Mouse (Mus musculus): ENCODE data around the gene Olfr569. TPM values are rescaled to one million over a fixed set of nuclear protein-coding genes. Genes with fewer than 3 reads are reported as not detected.

Gene Olfr569
- total RNA-seq (2021): not detected in 2 replicates
- long read RNA-seq: 0 reads

DNA sequence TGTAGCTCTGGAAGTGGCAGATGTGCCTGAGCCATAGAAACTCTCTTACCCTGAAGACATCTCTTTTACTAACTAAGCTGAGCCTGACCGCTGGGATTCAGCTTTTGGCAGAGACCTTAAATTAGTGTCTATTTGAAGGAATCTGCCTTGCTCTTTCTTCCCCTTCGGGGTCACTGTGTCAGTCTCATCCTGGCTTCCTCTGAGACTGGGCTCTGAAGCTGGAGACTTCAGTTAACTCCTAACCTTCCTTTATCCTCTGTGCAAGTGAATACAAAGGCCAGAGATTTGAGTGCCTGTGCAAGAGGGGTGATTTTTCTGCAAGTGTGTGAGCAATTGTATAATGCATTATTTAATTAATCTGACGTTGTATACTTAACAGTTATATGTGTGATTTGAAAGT lies at the start of gene Olfr569:
Gene Olfr569 (minus strand): TSS at position 101 of the 400 bp plus-strand sequence.
- no peak for DNase-seq

GRCm38 (mm10) chr7:102927105-102927504 lies 36.4 kb upstream of the Olfr569 start:
- DNase-seq: no peak

DNA sequence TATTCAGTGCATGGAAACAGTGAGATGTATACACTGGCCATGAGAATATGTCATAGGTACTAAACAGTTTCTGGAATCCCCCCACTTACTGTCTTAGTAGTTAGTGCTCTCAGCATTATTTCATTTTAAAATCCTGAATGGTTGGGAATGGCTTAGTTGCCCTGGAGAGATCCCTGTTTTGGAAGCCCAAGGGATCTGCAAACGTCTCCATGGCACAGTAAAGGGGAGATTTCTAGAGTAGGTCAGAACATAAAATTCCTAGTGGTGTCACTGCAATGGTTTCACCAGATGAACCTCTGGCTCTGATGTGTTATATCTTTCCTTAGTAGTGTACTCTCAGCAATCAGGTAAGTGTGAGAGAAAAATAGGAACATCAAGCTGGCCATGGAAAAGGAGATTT lies 33.4 kb upstream of the Olfr569 start, which contains the start of gene Olfr572:
Gene Olfr572 (plus strand): TSS at position 301 of the 400 bp plus-strand sequence.
- DNase-seq: no peak

- no peak for DNase-seq
Measured at GRCm38 (mm10) chr7:102919632-102920031, 28.9 kb upstream of the Olfr569 start.

DNA sequence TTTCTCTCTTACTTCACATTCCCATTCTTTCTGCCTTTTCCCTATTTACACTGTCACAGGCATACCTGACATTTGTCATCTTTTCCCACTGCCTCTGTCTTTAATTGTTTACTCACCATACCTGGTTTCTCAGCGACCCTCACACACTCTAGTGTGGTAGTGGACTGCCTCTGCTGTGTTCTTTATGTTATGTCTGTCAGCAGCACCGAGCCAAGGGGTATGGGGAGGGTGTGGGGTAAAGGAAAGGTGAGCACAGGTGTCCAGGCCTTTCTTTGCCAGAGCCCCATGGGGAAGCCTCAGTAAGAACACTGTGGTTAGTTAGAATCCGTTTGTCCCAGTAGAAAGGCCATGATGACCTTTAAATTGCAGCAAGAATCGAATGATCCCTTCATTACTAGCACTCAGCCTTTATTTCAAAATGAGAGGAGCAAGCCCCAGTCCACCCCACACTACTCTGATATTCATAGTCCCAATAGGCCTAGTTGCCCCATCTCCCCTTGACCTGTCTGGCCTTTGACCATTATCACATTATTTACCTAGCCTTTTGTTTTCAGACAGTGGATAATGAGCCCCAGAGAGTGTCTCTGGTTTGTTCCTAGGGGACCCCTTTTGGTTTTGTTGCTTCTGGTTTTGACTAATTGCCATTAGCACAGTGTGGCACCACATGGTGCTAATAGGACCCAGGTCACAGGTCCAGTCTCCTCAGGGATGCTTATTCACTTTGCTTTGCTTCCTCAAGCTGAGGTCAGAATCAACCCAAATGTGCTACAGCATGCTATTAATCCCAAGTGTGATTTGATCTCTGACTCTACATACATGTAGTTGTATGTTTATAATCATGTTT lies 26.6 kb upstream of the Olfr569 start, which contains the start of gene Olfr571:
Gene Olfr571 (minus strand): TSS at position 505 of the 844 bp plus-strand sequence.
- no peak for DNase-seq

- no peak for DNase-seq
Measured at GRCm38 (mm10) chr7:102916405-102916804, 25.7 kb upstream of the Olfr569 start.

- no peak for DNase-seq
Measured at GRCm38 (mm10) chr7:102915261-102915660, 24.6 kb upstream of the Olfr569 start.

GRCm38 (mm10) chr7:102876822-102877221 lies 13.9 kb downstream of the Olfr569 start, which contains the start of gene Olfr568:
Gene Olfr568 (plus strand): TSS chr7:102877122.
- DNase-seq: no peak

- DNase-seq: no peak
Measured at GRCm38 (mm10) chr7:102858665-102859064, 32.0 kb downstream of the Olfr569 start, which contains the start of gene Olfr566. Gene Olfr566 (minus strand): TSS chr7:102858765.

DNA sequence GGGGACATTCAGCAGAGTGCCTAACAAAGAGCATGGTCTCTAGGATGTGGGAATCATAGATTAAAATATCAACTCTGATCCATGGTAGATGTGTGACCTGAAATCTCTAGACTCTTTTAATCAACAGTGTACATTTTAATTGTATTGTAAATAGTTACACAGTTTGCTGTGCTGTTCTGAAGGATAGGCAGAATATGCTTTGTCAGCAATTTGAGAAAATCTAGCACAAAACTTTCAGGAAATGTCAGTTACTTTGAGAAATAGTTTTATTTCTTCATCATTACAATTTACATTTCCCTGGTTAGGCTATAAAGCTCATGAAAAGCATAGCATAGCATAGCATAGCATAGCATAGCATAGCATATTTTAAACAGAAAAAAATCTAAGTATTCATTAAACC lies 34.9 kb downstream of the Olfr569 start:
- DNase-seq: no peak

Other genes with a start within 250 kb of the Olfr569 start
- gene Olfr555, start 232.1 kb downstream of the Olfr569 start, total RNA-seq (2021): not detected in 2 replicates
- not detected in 2 replicates for gene Olfr556, start 226.0 kb downstream of the Olfr569 start, total RNA-seq (2021)
- 13.9 and 17.4 TPM in 2 replicates for gene Trim68, start 203.6 kb downstream of the Olfr569 start, total RNA-seq (2021)
- not detected in 2 replicates for gene Olfr557, start 195.0 kb downstream of the Olfr569 start, total RNA-seq (2021)
- 0.36 and 0.38 TPM in 2 replicates for gene Olfr558, start 188.7 kb downstream of the Olfr569 start, total RNA-seq (2021)
- not detected in 2 replicates for gene Olfr33, start 171.8 kb downstream of the Olfr569 start, total RNA-seq (2021)
- gene Olfr559, start 163.4 kb downstream of the Olfr569 start, total RNA-seq (2021): not detected in 2 replicates
- not detected in 2 replicates for gene Olfr560, start 131.5 kb downstream of the Olfr569 start, total RNA-seq (2021)
- gene Olfr78, start 131.4 kb downstream of the Olfr569 start, total RNA-seq (2021): 0.24 and 0.43 TPM in 2 replicates
- not detected in 2 replicates for gene Olfr561, start 119.7 kb downstream of the Olfr569 start, total RNA-seq (2021)
- gene Olfr564, start 87.4 kb downstream of the Olfr569 start, total RNA-seq (2021): not detected in 2 replicates
- not detected in 2 replicates for gene Olfr566, start 32.1 kb downstream of the Olfr569 start, total RNA-seq (2021)
- not detected in 2 replicates for gene Olfr568, start 13.8 kb downstream of the Olfr569 start, total RNA-seq (2021)
- not detected in 2 replicates for gene Olfr570, start 3.7 kb upstream of the Olfr569 start, total RNA-seq (2021)
- not detected in 2 replicates for gene Olfr571, start 26.7 kb upstream of the Olfr569 start, total RNA-seq (2021)
- gene Olfr572, start 33.5 kb upstream of the Olfr569 start, total RNA-seq (2021): not detected in 2 replicates
- not detected in 2 replicates for gene Olfr573-ps1, start 51.7 kb upstream of the Olfr569 start, total RNA-seq (2021)
- not detected in 2 replicates for gene Olfr574, start 57.6 kb upstream of the Olfr569 start, total RNA-seq (2021)
- gene Olfr575, start 67.9 kb upstream of the Olfr569 start, total RNA-seq (2021): not detected in 2 replicates
- gene Olfr576, start 71.8 kb upstream of the Olfr569 start, total RNA-seq (2021): not detected in 2 replicates
- gene Olfr577, start 85.1 kb upstream of the Olfr569 start, total RNA-seq (2021): not detected in 2 replicates
- not detected in 2 replicates for gene Olfr578, start 98.4 kb upstream of the Olfr569 start, total RNA-seq (2021)
- gene Olfr582, start 147.1 kb upstream of the Olfr569 start, total RNA-seq (2021): not detected in 2 replicates
- gene Olfr583, start 160.4 kb upstream of the Olfr569 start, total RNA-seq (2021): not detected in 2 replicates
- gene Olfr584, start 191.0 kb upstream of the Olfr569 start, total RNA-seq (2021): not detected in 2 replicates
- gene Olfr585, start 206.8 kb upstream of the Olfr569 start, total RNA-seq (2021): not detected in 2 replicates
- not detected in 2 replicates for gene Olfr586, start 234.8 kb upstream of the Olfr569 start, total RNA-seq (2021)
- not detected in 2 replicates for gene Olfr588-ps1, start 250.0 kb upstream of the Olfr569 start, total RNA-seq (2021)

All from adrenal gland, postnatal 25 days (tissue).